Mouse (Mus musculus) embryonic fibroblast, embryonic 13.5 days (primary cell): ENCODE data around the gene Rgs13. TPM values are rescaled to one million over a fixed set of nuclear protein-coding genes. Genes with fewer than 3 reads are reported as not detected.
"Not testable (repeated sequence)": the region's sequence is repeated elsewhere in the genome, so short reads cannot be mapped to it uniquely, and the experiment has no call there.

ENCODE experiments used
- H3K27ac ChIP-seq: 2 replicates; pipeline ENCODE4 v1.5.1; 2012; ENCODE audit warnings: low read length, control low read depth, inconsistent platforms; ENCODE audit not compliant: insufficient read depth
- H3K4me1 ChIP-seq: 2 replicates; pipeline ENCODE4 v1.6.1; 2011; ENCODE audit warnings: low read length; ENCODE audit not compliant: control insufficient read depth, insufficient read depth
- H3K4me3 ChIP-seq: 2 replicates; pipeline ENCODE4 v1.5.1; 2011; ENCODE audit warnings: mild to moderate bottlenecking, control low read depth, low read length; ENCODE audit not compliant: insufficient read depth
- CTCF ChIP-seq: IDR thresholded peaks from 2 replicates; pipeline ENCODE4 v1.5.1; 2011; ENCODE audit warnings: mild to moderate bottlenecking, control low read depth, low read length, moderate library complexity, borderline replicate concordance; ENCODE audit not compliant: insufficient read depth
- POLR2A ChIP-seq: IDR thresholded peaks from 2 replicates; pipeline ENCODE4 v1.6.1; 2011; ENCODE audit warnings: low read depth, mild to moderate bottlenecking, control low read depth, low read length, moderate library complexity
- polyA plus RNA-seq: library from polyadenylated mRNA; stranded (reverse); fragments of >200 nt; gene quantifications from 2 replicates; pipeline ENCODE4 v1.2.4, GENCODE M21; 2011; ENCODE audit warnings: low read depth; ENCODE audit not compliant: missing spikeins, insufficient read length

Rgs13 gene
- polyA plus RNA-seq, 1 experiment = not detected

- TF ChIP-seq CTCF (no peak), POLR2A (no peak)
- Histone ChIP-seq H3K4me1 (peaks cover 2% of the 10 kb centered on the region; the same call in 1 of the 2 replicates), H3K4me3 (no peak overlapping the region), H3K27ac (no peak overlapping the region)
Observed at GRCm38 (mm10) chr1:144166275-144166674, 10.9 kb downstream of the Rgs13 start.

DNA sequence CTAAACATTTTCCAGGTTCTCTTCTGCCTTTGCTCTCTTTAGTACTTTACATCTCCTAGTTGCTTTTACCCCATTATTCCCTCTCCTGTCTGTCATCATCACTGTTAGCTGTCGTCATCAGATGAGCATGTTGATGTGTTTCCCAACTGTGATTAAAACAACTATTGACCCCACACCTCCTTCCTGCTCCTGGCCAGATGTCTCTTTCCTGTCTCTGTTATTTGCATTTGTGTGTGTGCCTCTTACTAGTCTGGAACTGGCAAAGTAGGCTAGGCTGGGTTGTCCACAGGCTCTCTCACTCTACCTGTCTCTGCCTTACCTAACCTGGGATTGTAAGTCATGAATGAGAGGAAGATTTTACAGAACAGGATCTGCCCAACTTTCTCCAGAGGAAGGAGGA, 24.6 kb downstream of the Rgs13 start:
- Histone ChIP-seq H3K4me1 (no peaks in the 10 kb centered on the region), H3K27ac (no peak overlapping the region), H3K4me3 (no peak overlapping the region)
- TF ChIP-seq POLR2A (no peak), CTCF (no peak)

- Histone ChIP-seq H3K4me1 (no peaks in the 10 kb centered on the region), H3K4me3 (no peak overlapping the region), H3K27ac (no peak overlapping the region)
- TF ChIP-seq CTCF (no peak), POLR2A (no peak)
Observed at GRCm38 (mm10) chr1:144152184-144152525, 25.0 kb downstream of the Rgs13 start.

DNA sequence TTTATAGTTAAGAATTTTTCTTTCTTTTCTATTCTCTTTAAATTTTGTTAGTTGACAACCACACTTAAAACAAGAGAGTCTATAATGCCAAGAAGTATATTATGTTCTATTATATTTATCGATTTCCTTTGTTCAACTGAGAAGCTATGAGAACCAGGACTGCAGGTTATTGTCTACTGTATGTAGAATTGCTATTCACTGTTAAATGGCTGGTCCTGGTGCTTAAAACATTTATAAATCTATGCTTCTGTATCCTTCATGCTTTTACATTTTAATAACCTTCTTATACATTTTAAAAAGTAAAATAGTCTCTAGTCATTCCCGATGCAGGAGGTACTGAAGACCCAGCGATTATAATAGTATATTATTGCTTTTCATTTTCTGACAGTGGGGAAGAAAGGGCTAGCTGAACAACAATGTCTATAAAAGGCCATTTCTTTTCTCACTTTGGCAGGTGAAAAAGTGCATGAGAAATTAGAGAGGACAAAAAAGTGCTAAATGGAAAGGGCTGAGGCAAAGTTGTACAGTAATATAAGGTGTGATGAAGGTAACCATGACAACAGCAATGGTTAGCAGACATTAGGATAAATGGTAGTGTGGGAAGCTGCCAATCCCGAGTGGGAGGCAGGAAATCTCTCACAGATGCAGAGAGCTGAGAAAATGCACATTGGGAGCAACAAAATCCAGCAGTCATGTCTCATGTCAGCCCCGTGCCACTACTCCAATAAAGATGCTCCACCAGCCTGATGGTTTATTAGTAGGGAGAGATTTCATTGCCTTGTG, 25.6 kb downstream of the Rgs13 start:
- Histone ChIP-seq H3K4me3 (no peak overlapping the region), H3K27ac (no peak overlapping the region), H3K4me1 (no peaks in the 10 kb centered on the region)
- TF ChIP-seq POLR2A (no peak), CTCF (no peak)

- TF ChIP-seq POLR2A = no peak
- no peak for TF ChIP-seq CTCF
Observed at GRCm38 (mm10) chr1:144149997-144150396, 27.2 kb downstream of the Rgs13 start.

GRCm38 (mm10) chr1:144141398-144141797, 35.8 kb downstream of the Rgs13 start:
- H3K4me3 ChIP-seq, H3K4me1 ChIP-seq, H3K27ac ChIP-seq: not testable (repeated sequence)

More at GRCm38 (mm10) chr1:144149997-144150396, 27.2 kb downstream of the Rgs13 start:
- Histone ChIP-seq H3K27ac (no peak overlapping the region), H3K4me1 (no peaks in the 10 kb centered on the region), H3K4me3 (no peak overlapping the region)

GRCm38 (mm10) chr1:144139847-144140246, 37.3 kb downstream of the Rgs13 start:
- no peak overlapping the region for H3K4me3 ChIP-seq
- H3K4me1 ChIP-seq = no peaks in the 10 kb centered on the region
- H3K27ac ChIP-seq = no peak overlapping the region
- TF ChIP-seq POLR2A (no peak), CTCF (no peak)

DNA sequence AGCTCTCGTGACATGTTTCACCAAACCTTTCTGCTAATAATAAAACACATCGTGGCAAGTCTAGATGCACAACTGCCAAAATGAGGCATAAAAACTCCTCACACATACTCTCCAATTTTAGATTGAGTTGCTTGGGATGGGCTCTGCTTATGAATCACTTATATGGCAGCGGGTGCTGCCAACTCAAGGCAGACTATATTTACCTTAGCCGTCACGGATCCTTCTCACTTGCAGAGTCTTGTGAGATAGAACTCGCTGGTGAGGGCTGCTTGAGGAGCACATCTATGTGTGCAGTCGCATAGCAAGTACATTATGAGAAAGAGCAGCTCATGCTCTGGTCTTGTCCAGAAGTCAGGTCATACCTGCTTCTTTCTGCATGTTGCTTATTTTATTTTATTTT, 49.2 kb downstream of the Rgs13 start:
- TF ChIP-seq POLR2A (no peak), CTCF (no peak)
- Histone ChIP-seq H3K27ac (no peak overlapping the region), H3K4me1 (no peaks in the 10 kb centered on the region), H3K4me3 (no peak overlapping the region)

GRCm38 (mm10) chr1:144120042-144120441, 57.1 kb downstream of the Rgs13 start:
- no peak overlapping the region for H3K4me3 ChIP-seq
- TF ChIP-seq POLR2A = no peak
- TF ChIP-seq CTCF = no peak
- no peaks in the 10 kb centered on the region for H3K4me1 ChIP-seq
- no peak overlapping the region for H3K27ac ChIP-seq

DNA sequence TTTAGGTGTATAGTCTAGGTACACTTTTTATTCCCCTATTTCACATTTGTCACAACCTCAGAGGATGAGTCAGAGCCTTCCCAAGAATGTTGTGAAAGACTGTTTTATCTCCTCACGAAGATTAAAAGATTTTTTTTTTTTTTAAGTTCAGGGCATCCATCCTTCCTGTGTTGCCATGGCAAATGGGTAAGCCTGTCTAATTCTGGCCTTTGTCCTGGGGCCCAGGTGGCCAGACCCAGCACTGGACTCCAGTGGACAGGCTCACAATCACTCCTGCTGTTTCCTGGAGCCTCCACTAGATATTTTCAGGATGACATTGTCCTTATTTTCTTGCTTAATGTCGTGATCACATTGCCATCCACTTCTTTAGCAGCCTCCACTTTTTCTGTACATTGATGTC, 57.7 kb downstream of the Rgs13 start:
- no peak for TF ChIP-seq POLR2A
- TF ChIP-seq CTCF = no peak

More for the DNA sequence above, 57.7 kb downstream of the Rgs13 start:
- H3K4me3 ChIP-seq = no peak overlapping the region
- H3K27ac ChIP-seq = no peak overlapping the region
- no peaks in the 10 kb centered on the region for H3K4me1 ChIP-seq
